Mouse (Mus musculus): ENCODE data around the gene Usf3.

DNA sequence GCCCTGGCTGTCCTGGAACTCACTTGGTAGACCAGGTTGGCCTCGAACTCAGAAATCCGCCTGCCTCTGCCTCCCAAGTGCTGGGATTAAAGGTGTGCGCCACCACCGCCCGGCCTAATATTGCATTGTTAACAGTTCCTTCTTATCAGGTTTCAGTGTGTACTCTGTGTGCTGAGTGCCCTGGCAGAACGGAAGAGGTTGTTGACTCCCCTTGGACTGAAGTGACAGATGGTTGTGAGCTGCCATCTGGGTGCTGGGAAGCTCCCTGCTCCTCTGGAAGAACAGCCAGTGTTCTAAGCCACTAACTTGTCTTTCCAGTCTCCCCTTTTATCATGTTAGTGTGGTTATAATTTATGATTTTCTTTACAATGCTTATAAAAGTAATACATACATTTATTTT, 31.3 kb downstream of the Usf3 start:
- TF ChIP-seq CTCF (IDR thresholded peaks at IDR 0.05; ENCODE audit: extremely low read depth, insufficient read depth, insufficient read length, insufficient replicate concordance), result no peak
- TF ChIP-seq POLR2A (IDR thresholded peaks at IDR 0.05; ENCODE audit: low read depth, low read length), result no peak
